Mouse (Mus musculus): ENCODE data around the gene Camkv. TPM values are rescaled to one million over a fixed set of nuclear protein-coding genes. Genes with fewer than 3 reads are reported as not detected.

Camkv gene
- polyA plus RNA-seq, 2 experiments, result 3.5 to 14.2 TPM

GRCm38 (mm10) chr9:107936831-107937230 is 1.4 kb downstream of the Camkv start:
- H3K4me3 ChIP-seq (replicated peaks; ENCODE audit: low read length), result peak overlapping the region; percentile 57
- H3K9me3 ChIP-seq (ENCODE audit: control insufficient read depth, low read length), result no peaks in the 10 kb centered on the region
- no peaks in the 10 kb centered on the region for H3K36me3 ChIP-seq (ENCODE audit: control insufficient read depth, insufficient read depth, low read length)
- no peak for TF ChIP-seq POLR2A (IDR thresholded peaks at IDR 0.05; ENCODE audit: borderline replicate concordance, extremely low read depth, insufficient read depth, insufficient read length)
- no peak for DNase-seq (ENCODE audit: low spot score)
- H3K27ac ChIP-seq (replicated peaks; ENCODE audit: low read depth, low read length), result no peak overlapping the region
- WGBS, result 9% methylated on average over 3 of the region's 3 CpGs
- peak overlapping the region; percentile 97 for H3K4me2 ChIP-seq (replicated peaks; ENCODE audit: low read depth, low read length, severe bottlenecking)
- no peak for ATAC-seq (ENCODE audit: low FRiP score, low read depth)
- no peak overlapping the region for H3K9ac ChIP-seq (ENCODE audit: low read depth, low read length, severe bottlenecking)
- H3K4me1 ChIP-seq (ENCODE audit: control insufficient read depth, insufficient read depth, low read length), result peaks cover 11% of the 10 kb centered on the region
- H3K27me3 ChIP-seq (ENCODE audit: control insufficient read depth, insufficient read depth, low read length), result no peaks in the 10 kb centered on the region

DNA sequence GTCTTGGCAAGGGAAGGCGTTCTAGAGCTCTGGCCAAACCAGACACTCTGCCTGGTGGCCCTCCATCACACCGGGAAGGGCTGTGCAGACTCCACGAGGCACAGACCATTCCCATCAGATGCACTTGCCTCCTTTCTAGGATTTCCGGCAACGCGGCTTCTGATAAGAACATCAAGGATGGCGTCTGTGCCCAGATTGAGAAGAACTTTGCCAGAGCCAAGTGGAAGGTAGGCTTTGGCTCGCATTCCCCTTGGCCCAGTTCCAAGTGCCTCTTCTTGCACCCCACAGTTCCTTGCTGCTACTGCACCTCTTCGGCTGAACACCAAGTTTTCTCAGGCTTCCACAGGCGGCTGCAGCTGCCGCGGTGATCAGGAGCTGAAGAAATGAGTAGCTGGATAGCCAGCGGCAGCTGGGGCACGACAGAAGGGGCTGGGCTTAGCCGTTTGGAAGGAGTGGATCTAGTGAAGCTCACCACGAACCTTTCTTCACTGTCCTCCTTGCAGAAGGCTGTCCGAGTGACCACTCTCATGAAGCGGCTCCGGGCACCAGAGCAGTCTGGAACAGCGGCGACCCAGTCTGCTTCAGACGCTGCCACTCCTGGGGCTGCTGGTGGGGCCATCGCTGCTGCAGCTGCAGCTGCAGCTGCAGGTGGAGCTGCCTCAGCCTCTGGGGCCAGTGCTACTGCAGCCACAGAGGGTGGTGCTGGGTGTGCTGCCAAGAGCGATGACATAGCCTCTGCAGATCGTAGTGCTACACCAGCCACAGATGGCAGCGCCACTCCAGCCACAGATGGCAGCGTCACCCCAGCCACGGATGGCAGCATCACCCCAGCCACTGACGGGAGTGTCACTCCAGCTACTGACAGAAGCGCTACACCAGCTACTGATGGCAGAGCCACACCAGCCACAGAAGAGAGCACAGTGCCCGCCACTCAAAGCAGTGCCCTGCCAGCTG is 12.0 kb downstream of the Camkv start:
- no peak overlapping the region for H3K9ac ChIP-seq (ENCODE audit: low read depth, low read length, severe bottlenecking)
- H3K9me3 ChIP-seq (ENCODE audit: control insufficient read depth, low read length), result no peaks in the 10 kb centered on the region
- no peak for ATAC-seq (ENCODE audit: low FRiP score, low read depth)
- H3K4me1 ChIP-seq (ENCODE audit: control insufficient read depth, insufficient read depth, low read length), result peaks cover 3% of the 10 kb centered on the region; the same call in 1 of the 2 replicates
- no peaks in the 10 kb centered on the region for H3K27me3 ChIP-seq (ENCODE audit: control insufficient read depth, insufficient read depth, low read length)
- no peak overlapping the region for H3K4me2 ChIP-seq (replicated peaks; ENCODE audit: low read depth, low read length, severe bottlenecking)
- 88% methylated on average over 31 of the region's 31 CpGs for WGBS
- no peaks in the 10 kb centered on the region; the same call in 1 of the 2 replicates for H3K36me3 ChIP-seq (ENCODE audit: control insufficient read depth, insufficient read depth, low read length)
- no peak overlapping the region for H3K27ac ChIP-seq (replicated peaks; ENCODE audit: low read depth, low read length)
- DNase-seq (ENCODE audit: low spot score), result no peak
- no peak for TF ChIP-seq POLR2A (IDR thresholded peaks at IDR 0.05; ENCODE audit: borderline replicate concordance, extremely low read depth, insufficient read depth, insufficient read length)
- H3K4me3 ChIP-seq (replicated peaks; ENCODE audit: low read length), result no peak overlapping the region

DNA sequence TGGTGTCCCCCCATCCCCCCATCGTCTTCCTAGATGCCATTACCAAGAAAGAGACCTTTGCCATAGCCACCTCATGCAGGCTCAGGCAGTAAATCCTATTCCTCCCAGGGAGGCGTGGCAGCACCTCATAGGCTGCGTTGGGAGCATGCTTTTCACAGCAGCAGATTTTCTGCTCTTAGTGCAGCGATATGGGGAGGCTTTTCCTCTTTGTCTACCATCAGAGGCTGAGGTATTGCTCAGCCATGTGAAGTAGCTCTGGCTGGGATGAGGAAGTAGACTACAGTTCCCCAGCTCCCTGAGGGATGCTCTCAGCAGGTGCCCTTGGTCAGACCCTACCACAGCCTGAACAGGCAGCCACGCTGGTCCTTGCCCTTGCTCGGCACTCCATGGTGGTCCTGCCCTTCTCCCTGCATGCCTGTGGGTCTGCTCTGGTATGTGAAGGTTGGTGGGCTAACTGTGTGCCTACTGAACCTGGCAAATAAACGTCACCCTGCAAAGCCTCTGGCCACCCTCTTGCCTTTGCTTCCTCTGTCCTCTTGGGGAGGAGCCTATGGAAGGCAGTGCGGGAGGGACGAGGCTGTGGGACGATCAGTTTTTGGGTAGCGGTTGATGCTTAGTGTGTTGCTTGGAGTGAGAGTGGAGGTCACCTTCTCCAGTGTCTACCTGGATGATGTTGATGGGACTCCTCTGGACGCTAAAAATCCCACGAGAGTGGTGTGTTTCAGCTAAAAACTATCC is 13.9 kb downstream of the Camkv start:
- H3K27ac ChIP-seq (replicated peaks; ENCODE audit: low read depth, low read length), result no peak overlapping the region
- no peaks in the 10 kb centered on the region for H3K9me3 ChIP-seq (ENCODE audit: control insufficient read depth, low read length)
- H3K36me3 ChIP-seq (ENCODE audit: control insufficient read depth, insufficient read depth, low read length), result no peaks in the 10 kb centered on the region; the same call in 1 of the 2 replicates
- DNase-seq (ENCODE audit: low spot score) (no peak), ATAC-seq (ENCODE audit: low FRiP score, low read depth) (no peak)
- no peaks in the 10 kb centered on the region for H3K27me3 ChIP-seq (ENCODE audit: control insufficient read depth, insufficient read depth, low read length)
- no peak overlapping the region for H3K9ac ChIP-seq (ENCODE audit: low read depth, low read length, severe bottlenecking)
- no peak for TF ChIP-seq POLR2A (IDR thresholded peaks at IDR 0.05; ENCODE audit: borderline replicate concordance, extremely low read depth, insufficient read depth, insufficient read length)
- H3K4me1 ChIP-seq (ENCODE audit: control insufficient read depth, insufficient read depth, low read length), result peaks cover 3% of the 10 kb centered on the region; the same call in 1 of the 2 replicates
- H3K4me2 ChIP-seq (replicated peaks; ENCODE audit: low read depth, low read length, severe bottlenecking), result no peak overlapping the region
- WGBS, result 84% methylated on average over 13 of the region's 13 CpGs
- no peak overlapping the region for H3K4me3 ChIP-seq (replicated peaks; ENCODE audit: low read length)

DNA sequence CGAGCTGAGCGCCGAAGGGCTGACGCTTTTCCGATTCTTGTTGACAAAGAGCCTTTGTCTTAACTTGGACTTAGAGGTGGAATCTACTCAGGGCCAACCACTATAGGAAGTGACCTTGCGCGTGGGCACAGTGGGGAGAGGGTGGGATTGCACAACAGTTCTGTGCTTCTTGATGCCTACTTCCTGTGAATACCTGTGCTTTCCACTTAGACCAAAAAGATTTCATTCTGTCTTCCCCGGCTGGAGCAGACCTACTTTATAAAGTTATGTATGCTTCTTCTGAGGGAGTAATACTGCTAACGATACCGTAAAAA is 14.4 kb downstream of the Camkv start, which contains the start of gene Traip:
TSS of gene Traip (plus strand) at position 215 of the 314 bp plus-strand sequence.
- H3K9me3 ChIP-seq (ENCODE audit: control insufficient read depth, low read length), result no peaks in the 10 kb centered on the region
- no peak for TF ChIP-seq POLR2A (IDR thresholded peaks at IDR 0.05; ENCODE audit: borderline replicate concordance, extremely low read depth, insufficient read depth, insufficient read length)
- H3K4me1 ChIP-seq (ENCODE audit: control insufficient read depth, insufficient read depth, low read length), result peaks cover 3% of the 10 kb centered on the region; the same call in 1 of the 2 replicates
- H3K4me3 ChIP-seq (replicated peaks; ENCODE audit: low read length), result peak within 1 kb of the TSS; percentile 68
- H3K4me2 ChIP-seq (replicated peaks; ENCODE audit: low read depth, low read length, severe bottlenecking), result peak within 1 kb of the TSS; percentile 78
- no peak for ATAC-seq (ENCODE audit: low FRiP score, low read depth)
- H3K9ac ChIP-seq (ENCODE audit: low read depth, low read length, severe bottlenecking), result peak within 1 kb of the TSS; percentile 59
- no peaks in the 10 kb centered on the region; the same call in 1 of the 2 replicates for H3K36me3 ChIP-seq (ENCODE audit: control insufficient read depth, insufficient read depth, low read length)
- DNase-seq (ENCODE audit: low spot score), result no peak
- H3K27ac ChIP-seq (replicated peaks; ENCODE audit: low read depth, low read length), result peak within 1 kb of the TSS; percentile 65; the same call in 1 of the 2 replicates
- WGBS, result 91% methylated on average over 10 of the region's 10 CpGs
- no peaks in the 10 kb centered on the region for H3K27me3 ChIP-seq (ENCODE audit: control insufficient read depth, insufficient read depth, low read length)

Data from limb, embryonic 14.5 days (tissue).